Mouse (Mus musculus) thymus, adult 2 months (tissue): ENCODE measurements around the gene Stard5. TPM values are rescaled to one million over a fixed set of nuclear protein-coding genes. Genes with fewer than 3 reads are reported as not detected.
A peak's percentile ranks its signal among the peaks of the same experiment; 100 is the strongest.

Experiments used
- DNase-seq: peaks from one replicate; pipeline ENCODE4 v3.0.0; 2021
- H3K27ac ChIP-seq: fragments of 200-500 bp; 2 replicates; pipeline ENCODE4 v1.5.1; 2012; ENCODE audit warnings: low read length, control low read depth; ENCODE audit not compliant: control insufficient read depth, insufficient read depth
- H3K27me3 ChIP-seq: fragments of 200-500 bp; 2 replicates; pipeline ENCODE4 v1.6.1; 2012; ENCODE audit warnings: mild to moderate bottlenecking, low read length, moderate library complexity, mixed read lengths; ENCODE audit not compliant: control insufficient read depth, insufficient read depth
- H3K36me3 ChIP-seq: fragments of 200-500 bp; 2 replicates; pipeline ENCODE4 v1.6.1; 2012; ENCODE audit warnings: mild to moderate bottlenecking, low read length, moderate library complexity; ENCODE audit not compliant: control insufficient read depth, insufficient read depth
- H3K4me1 ChIP-seq: fragments of 200-500 bp; replicated peaks from 2 replicates; pipeline ENCODE4 v1.6.1; 2012; ENCODE audit warnings: low read length; ENCODE audit not compliant: control insufficient read depth, insufficient read depth
- H3K4me3 ChIP-seq: fragments of 200-500 bp; 2 replicates; pipeline ENCODE4 v1.5.1; 2012; ENCODE audit warnings: mild to moderate bottlenecking, low read length, control low read depth, moderate library complexity; ENCODE audit not compliant: control insufficient read depth, insufficient read depth
- CTCF ChIP-seq: fragments of 200-500 bp; IDR thresholded peaks from 2 replicates; pipeline ENCODE4 v1.5.1; 2012; ENCODE audit warnings: mild to moderate bottlenecking, control low read depth, low read length, moderate library complexity, borderline replicate concordance; ENCODE audit not compliant: control insufficient read depth, poor library complexity, insufficient read depth; ENCODE audit errors: extremely low read depth
- POLR2A ChIP-seq: fragments of 200-500 bp; IDR thresholded peaks from 2 replicates; pipeline ENCODE4 v1.6.1; 2012; ENCODE audit warnings: mild to moderate bottlenecking, low read length, control low read depth, moderate library complexity; ENCODE audit not compliant: control insufficient read depth, poor library complexity, insufficient read depth; ENCODE audit errors: extremely low read depth
- WGBS: fragments of 180-500 bp; shearing (Covaris S2); methylation state at CpG from one replicate; pipeline ENCODE4 v1.1.7; 2018; 5-methylcytosine and 5-hydroxymethylcytosine counted together
- polyA plus RNA-seq: library from polyadenylated mRNA; depleted of rRNA; stranded (reverse); fragments of >200 nt; gene quantifications from 2 replicates; pipeline ENCODE4 v1.2.3, GENCODE M21; 2012

The Stard5 gene
- polyA plus RNA-seq, 1 experiment = 17.8 TPM

- Histone ChIP-seq H3K4me1 (peaks cover 2% of the 10 kb centered on the region; the same call in 1 of the 2 replicates), H3K36me3 (no peaks in the 10 kb centered on the region), H3K27ac (no peak overlapping the region), H3K4me3 (no peak overlapping the region), H3K27me3 (no peaks in the 10 kb centered on the region)
- DNase-seq = peak; percentile 33
- TF ChIP-seq CTCF = no peak
- TF ChIP-seq POLR2A = no peak
- 95% methylated on average over 8 of the region's 8 CpGs for whole genome bisulfite sequencing
These were observed 15.9 kb upstream of the Stard5 start for GRCm38 (mm10) chr7:83615815-83616214.

GRCm38 (mm10) chr7:83616268-83616667 lies 15.5 kb upstream of the Stard5 start:
- WGBS = 82% methylated on average over 3 of the region's 3 CpGs
- Histone ChIP-seq H3K4me1 (no peaks in the 10 kb centered on the region), H3K36me3 (no peaks in the 10 kb centered on the region), H3K27me3 (no peaks in the 10 kb centered on the region), H3K27ac (no peak overlapping the region), H3K4me3 (no peak overlapping the region)
- TF ChIP-seq POLR2A = no peak
- no peak for TF ChIP-seq CTCF
- no peak for DNase-seq

- TF ChIP-seq POLR2A (no peak), CTCF (no peak)
- DNase-seq = no peak
- Histone ChIP-seq H3K27me3 (no peaks in the 10 kb centered on the region), H3K36me3 (no peaks in the 10 kb centered on the region), H3K27ac (no peak overlapping the region), H3K4me1 (no peaks in the 10 kb centered on the region), H3K4me3 (no peak overlapping the region)
- 97% methylated on average over 1 of the region's 1 CpGs for WGBS
These were observed 13.1 kb upstream of the Stard5 start for GRCm38 (mm10) chr7:83618709-83619108.

GRCm38 (mm10) chr7:83622582-83622981 lies 9.2 kb upstream of the Stard5 start:
- TF ChIP-seq POLR2A = no peak
- no peak for TF ChIP-seq CTCF
- Histone ChIP-seq H3K27me3 (no peaks in the 10 kb centered on the region), H3K27ac (no peak overlapping the region), H3K36me3 (no peaks in the 10 kb centered on the region), H3K4me1 (no peaks in the 10 kb centered on the region), H3K4me3 (no peak overlapping the region)
- DNase-seq = no peak
- WGBS = 98% methylated on average over 6 of the region's 6 CpGs

- DNase-seq = no peak
- Histone ChIP-seq H3K27ac (no peak overlapping the region), H3K4me3 (no peak overlapping the region), H3K27me3 (no peaks in the 10 kb centered on the region), H3K4me1 (0 out of 2 replicates have a peak, but pooled peaks cover 2% of the 10 kb centered on the region), H3K36me3 (no peaks in the 10 kb centered on the region)
- no peak for TF ChIP-seq CTCF
- 91% methylated on average over 1 of the region's 1 CpGs for WGBS
These were observed 7.7 kb upstream of the Stard5 start for GRCm38 (mm10) chr7:83624065-83624464.

- TF ChIP-seq CTCF = no peak
- no peak for TF ChIP-seq POLR2A
These were observed 5.1 kb upstream of the Stard5 start for GRCm38 (mm10) chr7:83626557-83627257.

GRCm38 (mm10) chr7:83627369-83627768 lies 4.4 kb upstream of the Stard5 start:
- no peak overlapping the region for H3K4me3 ChIP-seq
- 87% methylated on average over 4 of the region's 4 CpGs for WGBS
- H3K4me1 ChIP-seq = peaks cover 6% of the 10 kb centered on the region
- DNase-seq = no peak
- H3K36me3 ChIP-seq = no peaks in the 10 kb centered on the region
- TF ChIP-seq CTCF (no peak), POLR2A (no peak)
- no peak overlapping the region for H3K27ac ChIP-seq
- H3K27me3 ChIP-seq = no peaks in the 10 kb centered on the region

More at GRCm38 (mm10) chr7:83626557-83627257, 5.1 kb upstream of the Stard5 start:
- Histone ChIP-seq H3K4me1 (peaks cover 2% of the 10 kb centered on the region; the same call in 1 of the 2 replicates), H3K4me3 (no peak overlapping the region), H3K36me3 (no peaks in the 10 kb centered on the region), H3K27ac (no peak overlapping the region), H3K27me3 (no peaks in the 10 kb centered on the region)
- no peak for DNase-seq
- 94% methylated on average over 8 of the region's 8 CpGs for WGBS
